Mouse (Mus musculus): ENCODE measurements at regions not wholly inside any gene's neighbourhood (a gene's known extent, or its start where the extent isn't known, plus 50 kb on each side); places are given as distances from the start of the nearest gene placed in this dataset.

DNA sequence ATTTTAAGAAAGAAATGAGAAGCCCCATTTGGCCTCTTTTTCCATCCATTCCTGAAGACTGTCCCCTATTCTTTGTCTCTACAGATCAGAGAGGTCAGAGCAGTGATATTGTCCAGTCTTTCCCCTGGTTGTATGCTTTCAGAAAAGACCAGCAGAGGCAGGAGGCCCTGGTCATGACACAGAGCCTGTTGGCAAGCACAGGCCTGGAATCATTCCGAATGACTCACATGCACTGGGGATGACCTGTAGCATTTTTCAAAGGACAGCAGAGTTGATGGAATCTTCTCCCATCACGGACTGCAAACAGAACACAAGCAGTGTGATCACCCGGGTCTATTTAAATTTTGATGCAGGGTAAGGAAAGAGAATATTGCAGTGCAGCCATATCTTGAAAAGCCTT, 50.2 kb upstream of the Nxt1 start:
- Histone ChIP-seq H3K4me2 (ENCODE audit: low read depth, severe bottlenecking) (no peak overlapping the region), H3K9me3 (ENCODE audit: control insufficient read depth, low read length) (no peaks in the 10 kb centered on the region), H3K4me3 (ENCODE audit: low read depth, low read length) (no peak overlapping the region), H3K36me3 (ENCODE audit: control insufficient read depth, insufficient read depth, low read length) (no peaks in the 10 kb centered on the region), H3K27ac (replicated peaks; ENCODE audit: low read depth, low read length) (no peak overlapping the region), H3K9ac (ENCODE audit: low read length) (no peak overlapping the region), H3K4me1 (ENCODE audit: control insufficient read depth, insufficient read depth, low read length) (no peaks in the 10 kb centered on the region), H3K27me3 (ENCODE audit: control insufficient read depth, insufficient read depth, low read length) (no peaks in the 10 kb centered on the region)
- ATAC-seq (ENCODE audit: insufficient number of reproducible peaks, low FRiP score, low TSS enrichment, low read depth) (no peak), DNase-seq (ENCODE audit: low spot score) (no peak)
- 67% methylated on average over 3 of the region's 3 CpGs for WGBS

DNA sequence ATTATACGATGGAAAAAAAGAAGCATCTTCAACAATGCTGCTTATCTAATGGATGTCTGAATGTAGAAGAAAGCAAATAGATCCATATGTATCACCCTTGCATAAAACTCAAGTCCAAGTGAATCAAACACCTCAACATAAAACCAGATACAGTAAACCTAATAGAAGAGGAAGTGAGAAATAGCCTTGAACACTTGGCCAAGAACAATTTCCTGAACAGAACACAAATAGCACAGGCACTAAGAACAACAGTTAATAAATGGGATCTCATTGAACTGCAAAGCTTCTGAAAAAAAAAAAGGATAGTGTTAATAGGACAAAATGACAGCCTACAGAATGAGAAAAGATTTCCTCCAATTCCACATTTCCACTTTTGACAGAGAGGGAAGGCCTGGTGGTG, 60.5 kb upstream of the Nxt1 start:
- no peaks in the 10 kb centered on the region for H3K36me3 ChIP-seq (ENCODE audit: control insufficient read depth, insufficient read depth, low read length)
- DNase-seq (ENCODE audit: low spot score) (no peak), ATAC-seq (ENCODE audit: insufficient number of reproducible peaks, low FRiP score, low TSS enrichment, low read depth) (no peak)
- H3K9me3 ChIP-seq (ENCODE audit: control insufficient read depth, low read length), result no peaks in the 10 kb centered on the region
- H3K27ac ChIP-seq (replicated peaks; ENCODE audit: low read depth, low read length), result no peak overlapping the region
- H3K4me3 ChIP-seq (ENCODE audit: low read depth, low read length), result no peak overlapping the region
- no peak overlapping the region for H3K9ac ChIP-seq (ENCODE audit: low read length)
- no peak overlapping the region for H3K4me2 ChIP-seq (ENCODE audit: low read depth, severe bottlenecking)
- no peaks in the 10 kb centered on the region for H3K4me1 ChIP-seq (ENCODE audit: control insufficient read depth, insufficient read depth, low read length)
- WGBS, result 88% methylated on average over 1 of the region's 1 CpGs
- H3K27me3 ChIP-seq (ENCODE audit: control insufficient read depth, insufficient read depth, low read length), result no peaks in the 10 kb centered on the region

DNA sequence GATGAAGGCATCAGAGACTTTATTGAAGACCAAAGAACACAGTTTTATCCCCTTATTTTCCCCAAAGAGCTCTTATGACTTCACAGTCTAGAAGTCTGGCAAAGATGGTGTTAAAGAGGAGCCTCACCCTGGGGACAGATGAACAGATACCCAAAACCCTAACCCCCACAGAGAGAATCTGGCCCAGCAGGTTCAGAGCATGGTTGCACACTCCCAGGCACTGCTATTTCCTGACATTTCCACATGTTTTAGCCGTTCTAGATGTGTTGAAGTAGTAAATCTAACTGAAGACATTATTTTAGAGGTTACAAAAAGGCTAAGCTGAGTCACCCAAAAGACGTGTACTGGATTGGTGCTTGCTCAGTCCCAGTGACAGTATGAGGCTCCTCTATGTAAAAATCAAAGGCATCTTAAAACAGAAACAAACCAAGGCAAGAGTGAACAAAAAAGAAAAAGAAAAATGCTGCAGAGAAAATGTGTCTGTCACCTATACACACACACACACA, 66.9 kb upstream of the Nxt1 start:
- Histone ChIP-seq H3K4me2 (ENCODE audit: low read depth, severe bottlenecking) (no peak overlapping the region), H3K27ac (replicated peaks; ENCODE audit: low read depth, low read length) (no peak overlapping the region), H3K4me1 (ENCODE audit: control insufficient read depth, insufficient read depth, low read length) (no peaks in the 10 kb centered on the region), H3K4me3 (ENCODE audit: low read depth, low read length) (no peak overlapping the region), H3K9ac (ENCODE audit: low read length) (no peak overlapping the region), H3K27me3 (ENCODE audit: control insufficient read depth, insufficient read depth, low read length) (no peaks in the 10 kb centered on the region), H3K36me3 (ENCODE audit: control insufficient read depth, insufficient read depth, low read length) (no peaks in the 10 kb centered on the region), H3K9me3 (ENCODE audit: control insufficient read depth, low read length) (no peaks in the 10 kb centered on the region)
- ATAC-seq (ENCODE audit: insufficient number of reproducible peaks, low FRiP score, low TSS enrichment, low read depth) (no peak), DNase-seq (ENCODE audit: low spot score) (no peak)
- 43% methylated on average over 2 of the region's 2 CpGs for whole genome bisulfite sequencing

DNA sequence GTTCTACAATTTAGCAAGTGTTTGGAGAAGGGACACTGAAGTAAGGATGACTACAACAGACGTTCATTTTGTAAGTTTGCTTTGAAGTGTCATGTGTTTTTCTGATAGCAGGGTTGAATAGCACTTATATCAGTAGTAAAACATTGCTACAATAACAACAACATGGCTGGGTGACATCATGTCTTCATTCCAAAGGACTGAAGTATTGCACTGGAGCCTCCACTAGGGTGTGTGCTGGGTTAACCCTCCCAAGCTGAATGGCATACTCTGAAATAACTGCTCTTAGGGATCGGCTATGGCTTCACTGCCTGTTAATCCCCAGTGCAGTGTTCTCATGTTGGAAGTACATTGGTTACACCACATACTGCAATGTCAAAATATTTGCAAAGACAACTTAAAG, 68.5 kb upstream of the Nxt1 start:
- Histone ChIP-seq H3K27me3 (ENCODE audit: control insufficient read depth, insufficient read depth, low read length) (no peaks in the 10 kb centered on the region), H3K4me3 (ENCODE audit: low read depth, low read length) (no peak overlapping the region), H3K4me1 (ENCODE audit: control insufficient read depth, insufficient read depth, low read length) (no peaks in the 10 kb centered on the region), H3K9me3 (ENCODE audit: control insufficient read depth, low read length) (no peaks in the 10 kb centered on the region), H3K36me3 (ENCODE audit: control insufficient read depth, insufficient read depth, low read length) (no peaks in the 10 kb centered on the region), H3K27ac (replicated peaks; ENCODE audit: low read depth, low read length) (no peak overlapping the region), H3K4me2 (ENCODE audit: low read depth, severe bottlenecking) (no peak overlapping the region), H3K9ac (ENCODE audit: low read length) (no peak overlapping the region)
- 72% methylated on average over 2 of the region's 2 CpGs for WGBS
- no peak for DNase-seq (ENCODE audit: low spot score)
- ATAC-seq (ENCODE audit: insufficient number of reproducible peaks, low FRiP score, low TSS enrichment, low read depth), result no peak

DNA sequence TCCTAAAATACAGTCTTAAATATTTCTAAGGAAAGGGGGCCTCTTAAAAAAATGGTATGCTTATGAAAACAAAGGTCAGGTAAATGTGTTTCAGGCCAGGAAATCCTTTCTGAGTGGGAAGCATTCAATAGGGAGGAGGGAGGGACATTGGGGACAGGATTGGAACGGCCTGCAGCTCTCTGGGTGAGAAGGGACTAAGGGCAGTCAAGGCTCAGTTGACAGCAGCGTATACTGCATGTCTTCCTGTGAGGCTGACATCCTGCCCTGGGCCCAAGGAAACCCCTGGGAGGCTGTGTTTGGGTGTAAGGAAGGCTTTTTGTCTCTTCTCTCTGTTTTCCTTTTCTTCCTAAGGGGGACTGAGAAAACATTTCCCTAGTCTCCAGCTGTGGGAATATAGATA, 69.1 kb upstream of the Nxt1 start:
- no peak for DNase-seq (ENCODE audit: low spot score)
- Histone ChIP-seq H3K27me3 (ENCODE audit: control insufficient read depth, insufficient read depth, low read length) (no peaks in the 10 kb centered on the region), H3K4me2 (ENCODE audit: low read depth, severe bottlenecking) (no peak overlapping the region), H3K9ac (ENCODE audit: low read length) (no peak overlapping the region), H3K4me3 (ENCODE audit: low read depth, low read length) (no peak overlapping the region), H3K9me3 (ENCODE audit: control insufficient read depth, low read length) (no peaks in the 10 kb centered on the region), H3K4me1 (ENCODE audit: control insufficient read depth, insufficient read depth, low read length) (no peaks in the 10 kb centered on the region), H3K36me3 (ENCODE audit: control insufficient read depth, insufficient read depth, low read length) (no peaks in the 10 kb centered on the region), H3K27ac (replicated peaks; ENCODE audit: low read depth, low read length) (no peak overlapping the region)
- ATAC-seq (ENCODE audit: insufficient number of reproducible peaks, low FRiP score, low TSS enrichment, low read depth), result no peak
- WGBS, result 73% methylated on average over 2 of the region's 2 CpGs

DNA sequence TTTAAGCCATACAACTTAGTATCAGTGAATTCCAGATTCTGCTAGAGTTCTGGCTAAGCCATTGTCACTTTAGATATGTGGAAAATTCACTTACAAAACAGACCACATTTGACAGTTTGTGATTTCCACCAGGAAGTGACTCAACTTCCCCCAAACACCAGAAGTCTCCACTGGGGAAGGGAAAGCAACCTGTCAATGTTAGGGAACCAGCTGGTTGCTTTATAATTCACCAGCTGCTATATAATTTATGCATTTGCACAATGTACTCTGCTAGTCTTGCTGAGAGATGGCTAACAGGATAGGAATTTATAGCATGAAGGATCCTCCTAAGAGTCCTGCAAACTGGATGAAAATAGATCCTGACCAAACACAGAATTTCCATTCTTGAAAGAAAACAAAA, 72.9 kb upstream of the Nxt1 start:
- no peaks in the 10 kb centered on the region for H3K27me3 ChIP-seq (ENCODE audit: control insufficient read depth, insufficient read depth, low read length)

DNA sequence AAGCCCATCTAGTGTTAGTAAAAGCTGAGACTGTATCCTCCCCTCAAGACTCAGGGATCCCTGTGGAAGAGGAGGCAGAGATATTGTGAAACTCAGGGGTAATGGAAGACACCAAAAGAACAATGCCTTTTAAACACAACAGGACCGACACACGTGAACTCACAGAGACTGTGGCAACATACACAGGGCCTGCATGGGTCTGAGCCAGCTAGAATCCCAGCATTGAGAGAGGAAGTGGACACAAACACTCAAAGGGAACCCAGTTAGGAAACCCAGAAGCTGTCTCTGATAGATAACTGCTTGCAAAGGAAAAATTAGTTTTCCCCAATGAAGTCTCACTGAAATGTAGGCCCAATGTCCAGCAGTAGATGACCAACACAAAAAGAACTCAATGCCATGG, 75.4 kb upstream of the Nxt1 start:
- Histone ChIP-seq H3K27me3 (ENCODE audit: control insufficient read depth, insufficient read depth, low read length) (no peaks in the 10 kb centered on the region), H3K9me3 (ENCODE audit: control insufficient read depth, low read length) (no peaks in the 10 kb centered on the region), H3K9ac (ENCODE audit: low read length) (no peak overlapping the region), H3K4me3 (ENCODE audit: low read depth, low read length) (no peak overlapping the region), H3K4me1 (ENCODE audit: control insufficient read depth, insufficient read depth, low read length) (no peaks in the 10 kb centered on the region), H3K4me2 (ENCODE audit: low read depth, severe bottlenecking) (no peak overlapping the region), H3K27ac (replicated peaks; ENCODE audit: low read depth, low read length) (no peak overlapping the region), H3K36me3 (ENCODE audit: control insufficient read depth, insufficient read depth, low read length) (no peaks in the 10 kb centered on the region)
- ATAC-seq (ENCODE audit: insufficient number of reproducible peaks, low FRiP score, low TSS enrichment, low read depth), result no peak
- WGBS, result 90% methylated on average over 2 of the region's 2 CpGs
- DNase-seq (ENCODE audit: low spot score), result no peak

More for the DNA sequence above, 72.9 kb upstream of the Nxt1 start:
- Histone ChIP-seq H3K36me3 (ENCODE audit: control insufficient read depth, insufficient read depth, low read length) (no peaks in the 10 kb centered on the region), H3K9ac (ENCODE audit: low read length) (no peak overlapping the region), H3K4me1 (ENCODE audit: control insufficient read depth, insufficient read depth, low read length) (no peaks in the 10 kb centered on the region), H3K4me3 (ENCODE audit: low read depth, low read length) (no peak overlapping the region), H3K4me2 (ENCODE audit: low read depth, severe bottlenecking) (no peak overlapping the region), H3K9me3 (ENCODE audit: control insufficient read depth, low read length) (no peaks in the 10 kb centered on the region), H3K27ac (replicated peaks; ENCODE audit: low read depth, low read length) (no peak overlapping the region)
- DNase-seq (ENCODE audit: low spot score), result no peak
- ATAC-seq (ENCODE audit: insufficient number of reproducible peaks, low FRiP score, low TSS enrichment, low read depth), result no peak

DNA sequence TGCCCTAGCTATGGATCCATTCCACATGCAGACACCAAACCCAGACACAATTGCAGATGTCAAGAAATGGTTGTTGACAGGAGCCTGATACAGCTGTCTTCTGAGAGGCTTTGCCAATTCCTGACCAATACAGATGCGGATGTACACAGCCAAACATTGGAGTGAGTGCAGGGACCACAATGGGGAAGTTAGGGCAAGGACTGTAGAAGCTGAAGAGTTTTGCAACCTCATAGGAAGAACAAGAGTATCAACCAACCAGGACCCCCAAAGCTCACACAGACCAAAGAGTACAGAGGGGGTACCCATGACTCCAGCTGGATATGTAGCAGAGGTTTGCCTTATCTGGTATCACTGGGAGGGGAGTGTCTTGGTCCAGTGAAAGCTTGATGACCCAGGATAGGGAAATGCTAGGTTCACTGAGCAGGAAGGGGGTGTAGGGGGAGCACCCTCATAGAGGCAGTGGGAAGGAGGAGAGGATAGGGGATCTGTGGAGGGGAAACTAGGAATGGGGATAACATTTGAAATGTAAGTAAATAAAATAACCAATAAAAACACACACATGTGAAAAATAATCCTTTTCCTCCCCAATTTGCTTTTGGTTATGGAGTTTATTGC, 86.6 kb upstream of the Nxt1 start:
- Histone ChIP-seq H3K4me3 (ENCODE audit: low read depth, low read length) (no peak overlapping the region), H3K4me1 (ENCODE audit: control insufficient read depth, insufficient read depth, low read length) (no peaks in the 10 kb centered on the region), H3K27me3 (ENCODE audit: control insufficient read depth, insufficient read depth, low read length) (no peaks in the 10 kb centered on the region), H3K36me3 (ENCODE audit: control insufficient read depth, insufficient read depth, low read length) (no peaks in the 10 kb centered on the region), H3K9ac (ENCODE audit: low read length) (no peak overlapping the region), H3K4me2 (ENCODE audit: low read depth, severe bottlenecking) (no peak overlapping the region), H3K9me3 (ENCODE audit: control insufficient read depth, low read length) (no peaks in the 10 kb centered on the region), H3K27ac (replicated peaks; ENCODE audit: low read depth, low read length) (no peak overlapping the region)
- no peak for DNase-seq (ENCODE audit: low spot score)
- no peak for ATAC-seq (ENCODE audit: insufficient number of reproducible peaks, low FRiP score, low TSS enrichment, low read depth)
- 79% methylated on average over 1 of the region's 1 CpGs for WGBS

DNA sequence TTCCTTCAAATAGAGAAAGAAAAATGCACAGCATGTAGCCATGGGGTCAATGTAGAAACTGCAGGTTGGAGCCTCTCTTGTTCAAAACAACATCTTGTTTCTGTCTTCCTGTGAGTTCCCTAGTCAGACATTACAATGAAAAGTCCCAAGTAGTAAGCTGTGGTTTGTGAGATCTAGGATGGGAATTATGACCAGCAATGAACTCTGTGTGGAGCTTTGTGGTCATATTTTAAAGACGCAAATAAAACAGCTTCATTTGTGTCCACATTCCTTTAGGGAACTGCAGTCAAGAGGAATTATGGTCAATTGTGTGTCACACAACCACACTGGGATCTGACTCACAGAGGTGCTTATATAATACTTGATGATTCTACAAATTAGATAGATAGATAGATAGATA, 90.2 kb upstream of the Nxt1 start:
- Histone ChIP-seq H3K9me3 (ENCODE audit: control insufficient read depth, low read length) (no peaks in the 10 kb centered on the region), H3K4me2 (ENCODE audit: low read depth, severe bottlenecking) (no peak overlapping the region), H3K36me3 (ENCODE audit: control insufficient read depth, insufficient read depth, low read length) (no peaks in the 10 kb centered on the region), H3K27me3 (ENCODE audit: control insufficient read depth, insufficient read depth, low read length) (no peaks in the 10 kb centered on the region), H3K4me1 (ENCODE audit: control insufficient read depth, insufficient read depth, low read length) (no peaks in the 10 kb centered on the region), H3K9ac (ENCODE audit: low read length) (no peak overlapping the region), H3K27ac (replicated peaks; ENCODE audit: low read depth, low read length) (no peak overlapping the region), H3K4me3 (ENCODE audit: low read depth, low read length) (no peak overlapping the region)
- DNase-seq (ENCODE audit: low spot score), result no peak
- WGBS, result 93% methylated on average over 1 of the region's 1 CpGs
- no peak for ATAC-seq (ENCODE audit: insufficient number of reproducible peaks, low FRiP score, low TSS enrichment, low read depth)
